Mouse (Mus musculus) intestine, embryonic 16.5 days (tissue): ENCODE results near the gene Catsperd. TPM values are rescaled to one million over a fixed set of nuclear protein-coding genes. Genes with fewer than 3 reads are reported as not detected.

ENCODE experiments used
- ATAC-seq: fragments of 200-750 bp; cut with Nextera tagmentation; 2 replicates; pipeline ENCODE4 v1.8.0; 2017; ENCODE audit warnings: moderate TSS enrichment, moderate library complexity
- H3K27ac ChIP-seq: fragments of 300-500 bp; sonication (generic); 2 replicates; pipeline ENCODE4 v1.5.1; 2014; ENCODE audit warnings: mild to moderate bottlenecking, low read length
- H3K27me3 ChIP-seq: fragments of 300-500 bp; sonication (generic); replicated peaks from 2 replicates; pipeline ENCODE4 v1.6.1; 2014; ENCODE audit warnings: low read length, control low read depth, mixed read lengths; ENCODE audit not compliant: control insufficient read depth, insufficient read depth
- H3K36me3 ChIP-seq: fragments of 300-500 bp; sonication (generic); 2 replicates; pipeline ENCODE4 v1.6.1; 2014; ENCODE audit warnings: low read length, control low read depth; ENCODE audit not compliant: control insufficient read depth, insufficient read depth
- H3K4me1 ChIP-seq: fragments of 300-500 bp; sonication (generic); 2 replicates; pipeline ENCODE4 v1.6.1; 2014; ENCODE audit warnings: low read length, control low read depth, mixed read lengths; ENCODE audit not compliant: control insufficient read depth, insufficient read depth
- H3K4me2 ChIP-seq: fragments of 300-500 bp; sonication (generic); 2 replicates; pipeline ENCODE4 v1.6.1; 2014; ENCODE audit warnings: low read depth, low read length, control low read depth
- H3K4me3 ChIP-seq: fragments of 300-500 bp; sonication (generic); 2 replicates; pipeline ENCODE4 v1.5.1; 2014; ENCODE audit warnings: mild to moderate bottlenecking, low read length
- H3K9ac ChIP-seq: fragments of 300-500 bp; sonication (generic); 2 replicates; pipeline ENCODE4 v1.6.1; 2014; ENCODE audit warnings: low read depth, low read length
- H3K9me3 ChIP-seq: fragments of 300-500 bp; sonication (generic); 2 replicates; pipeline ENCODE4 v1.6.1; 2016; ENCODE audit warnings: low read length, control low read depth; ENCODE audit not compliant: control insufficient read depth
- WGBS: fragments of 180-500 bp; shearing (Covaris S2); extraction: QIAGEN DNeasy Blood & Tissue Kit; methylation state at CpG from one replicate; pipeline ENCODE4 v1.1.7; 2014; 5-methylcytosine and 5-hydroxymethylcytosine counted together
- polyA plus RNA-seq: library from polyadenylated mRNA; unstranded; fragments of >200 nt; fragmentation: Nextera tagmentation; extraction: Ambion mirVana; gene quantifications from 2 replicates; pipeline ENCODE4 v1.2.1, GENCODE M21; 2015

Gene Catsperd
- polyA plus RNA-seq, 1 experiment from 2014 or later = 0.81 TPM

DNA sequence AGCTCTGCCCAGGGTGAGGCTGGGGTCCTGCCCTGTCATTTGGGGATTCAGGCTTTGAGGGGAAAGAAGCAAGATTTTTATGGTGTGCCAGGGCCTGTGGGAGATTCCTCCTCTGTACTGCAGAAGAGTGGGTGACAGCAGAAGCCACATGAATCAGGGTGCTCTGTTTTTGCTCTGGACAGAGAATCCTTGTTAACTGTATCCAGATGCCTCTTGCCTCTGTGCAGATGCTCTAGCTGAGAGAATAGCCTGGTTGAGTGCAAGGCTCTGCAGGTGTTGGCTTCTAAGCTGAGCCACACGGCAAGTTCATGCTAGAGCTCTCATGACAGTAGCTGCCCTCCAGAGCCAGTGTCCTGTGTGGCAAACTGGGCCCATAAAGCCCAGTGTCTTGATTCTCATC, 65.5 kb downstream of the Catsperd start:
- Histone ChIP-seq H3K4me2 (no peak overlapping the region), H3K4me1 (0 out of 2 replicates have a peak, but pooled peaks cover 2% of the 10 kb centered on the region), H3K9ac (no peak overlapping the region), H3K27ac (0 out of 2 replicates have a peak overlapping the region, but pooled peaks have one; percentile 9), H3K27me3 (no peaks in the 10 kb centered on the region), H3K9me3 (no peaks in the 10 kb centered on the region), H3K36me3 (peaks cover 29% of the 10 kb centered on the region), H3K4me3 (no peak overlapping the region)
- 58% methylated on average over 1 of the region's 1 CpGs for WGBS
- no peak for ATAC-seq

DNA sequence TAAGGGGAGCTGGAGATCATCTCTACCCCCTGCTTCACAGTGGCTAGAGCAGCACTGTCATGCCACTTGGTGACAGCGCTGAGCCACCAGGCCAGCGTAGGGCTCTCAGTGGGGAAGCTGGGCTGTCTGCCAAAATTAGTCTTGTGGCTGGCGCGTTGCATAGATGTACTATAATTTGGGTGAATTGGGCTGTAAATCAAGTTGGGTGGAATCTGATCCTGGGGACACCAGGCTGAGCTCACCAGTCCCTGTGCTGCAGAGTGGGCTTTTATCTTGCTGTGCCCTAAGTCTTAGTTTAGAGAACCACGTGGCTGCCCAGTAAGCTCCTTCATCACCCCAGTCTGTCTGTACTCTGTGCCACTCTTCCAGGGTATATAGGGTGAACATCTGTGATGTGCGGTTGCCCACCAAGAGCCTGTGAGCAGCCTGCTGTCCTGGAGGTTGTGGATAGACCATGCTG, 65.9 kb downstream of the Catsperd start:
- H3K9me3 ChIP-seq = no peaks in the 10 kb centered on the region
- no peak overlapping the region for H3K27ac ChIP-seq
- 0 out of 2 replicates have a peak, but pooled peaks cover 2% of the 10 kb centered on the region for H3K4me1 ChIP-seq
- peaks cover 28% of the 10 kb centered on the region for H3K36me3 ChIP-seq
- no peak overlapping the region for H3K9ac ChIP-seq
- no peak overlapping the region for H3K4me3 ChIP-seq
- 61% methylated on average over 6 of the region's 6 CpGs for WGBS
- no peak overlapping the region for H3K4me2 ChIP-seq
- ATAC-seq = 0 out of 2 replicates have a peak, but pooled peaks have one; percentile 45
- no peaks in the 10 kb centered on the region for H3K27me3 ChIP-seq

DNA sequence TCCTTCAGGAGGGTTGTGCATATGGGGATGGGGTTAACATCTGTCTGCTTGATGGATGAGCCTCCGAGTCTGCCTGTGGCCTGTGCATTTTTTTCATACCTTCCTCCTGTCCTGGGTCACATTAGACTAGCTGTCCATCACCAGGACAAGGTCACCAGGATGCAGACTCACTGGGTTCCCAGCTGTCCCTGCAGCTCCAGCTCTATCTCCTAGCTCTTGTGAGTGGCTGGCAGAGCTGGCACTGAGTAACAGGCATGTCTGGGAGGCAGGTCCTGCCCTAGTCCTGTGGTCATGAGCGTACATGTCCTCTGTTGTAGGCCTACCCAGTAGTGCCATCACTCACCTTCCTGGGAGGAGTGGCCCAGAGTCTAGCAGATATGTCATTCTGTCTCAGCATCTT, 72.5 kb downstream of the Catsperd start:
- Histone ChIP-seq H3K4me2 (no peak overlapping the region), H3K9ac (no peak overlapping the region), H3K4me3 (no peak overlapping the region), H3K36me3 (peaks cover 43% of the 10 kb centered on the region), H3K9me3 (no peaks in the 10 kb centered on the region), H3K27ac (no peak overlapping the region), H3K4me1 (no peaks in the 10 kb centered on the region), H3K27me3 (no peaks in the 10 kb centered on the region)
- ATAC-seq = no peak
- WGBS = 76% methylated on average over 2 of the region's 2 CpGs

DNA sequence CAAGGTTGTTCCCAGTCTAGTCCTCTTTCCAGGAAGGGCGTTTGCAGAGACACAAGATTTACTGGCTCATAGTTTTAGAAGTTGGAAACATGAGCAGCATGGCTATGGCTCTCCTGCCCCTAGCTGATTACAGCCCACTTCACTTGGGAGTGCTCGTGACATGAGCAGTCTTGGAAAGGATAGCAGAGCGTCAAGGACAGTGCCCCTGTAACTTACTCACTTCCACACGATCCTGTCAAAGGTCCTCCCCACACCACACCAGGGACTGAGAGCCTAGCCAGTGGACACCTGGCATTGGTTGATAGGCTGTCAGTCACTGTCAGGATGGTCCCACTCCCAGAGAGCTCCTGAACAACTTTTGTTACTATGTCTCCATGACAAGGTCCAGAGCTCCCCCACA, 75.1 kb downstream of the Catsperd start:
- ATAC-seq = no peak
- Histone ChIP-seq H3K36me3 (peaks cover 53% of the 10 kb centered on the region), H3K9ac (no peak overlapping the region), H3K27ac (no peak overlapping the region), H3K4me3 (no peak overlapping the region), H3K9me3 (no peaks in the 10 kb centered on the region), H3K4me1 (no peaks in the 10 kb centered on the region), H3K4me2 (no peak overlapping the region), H3K27me3 (no peaks in the 10 kb centered on the region)
- 84% methylated on average over 4 of the region's 4 CpGs for WGBS

DNA sequence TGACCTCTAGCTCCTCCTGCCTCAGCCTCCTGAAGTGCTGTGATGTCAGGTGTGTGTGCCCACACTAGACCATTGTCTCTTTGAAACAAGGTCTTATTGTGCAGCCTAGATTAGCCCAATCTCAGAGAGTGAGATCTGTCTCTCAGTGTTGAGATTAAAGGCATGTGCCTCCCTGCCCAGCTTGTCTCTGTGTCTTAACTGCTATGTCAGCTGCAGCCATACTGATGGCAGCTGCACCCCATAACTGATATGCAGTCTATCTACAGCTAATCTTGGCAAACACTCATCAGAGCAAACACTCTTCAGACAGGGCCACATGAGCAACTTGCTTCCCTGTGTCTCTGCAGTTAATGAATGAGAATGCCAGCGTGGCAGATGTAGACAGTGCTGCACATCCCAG, 78.6 kb downstream of the Catsperd start:
- H3K4me3 ChIP-seq = no peak overlapping the region
- ATAC-seq = no peak
- H3K36me3 ChIP-seq = peaks cover 55% of the 10 kb centered on the region
- 89% methylated on average over 1 of the region's 1 CpGs for WGBS
- H3K9me3 ChIP-seq = no peaks in the 10 kb centered on the region
- no peak overlapping the region for H3K27ac ChIP-seq
- no peaks in the 10 kb centered on the region for H3K27me3 ChIP-seq
- H3K4me1 ChIP-seq = no peaks in the 10 kb centered on the region
- H3K4me2 ChIP-seq = no peak overlapping the region
- no peak overlapping the region for H3K9ac ChIP-seq

DNA sequence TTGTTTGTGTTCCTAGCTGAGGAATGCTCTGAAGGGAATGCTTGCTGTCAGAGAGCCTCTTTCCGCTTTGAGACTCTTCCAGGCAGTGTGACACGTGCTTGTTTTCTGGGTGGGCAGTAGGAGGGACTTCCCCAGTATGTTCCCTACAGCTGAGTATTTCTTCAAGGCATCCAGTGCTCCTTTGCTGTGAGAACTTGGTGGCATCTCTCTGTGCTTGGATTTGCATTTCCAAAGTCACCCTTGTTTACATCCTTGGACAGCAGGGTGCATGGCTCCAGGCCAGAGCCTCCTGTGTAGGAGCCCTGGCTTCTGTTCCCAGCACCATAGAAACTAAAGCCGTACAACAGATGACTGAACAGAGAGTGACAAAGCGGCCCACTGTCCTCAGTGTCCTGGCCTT, 80.7 kb downstream of the Catsperd start:
- Histone ChIP-seq H3K9ac (no peak overlapping the region), H3K4me2 (no peak overlapping the region), H3K36me3 (peaks cover 47% of the 10 kb centered on the region), H3K27me3 (no peaks in the 10 kb centered on the region), H3K4me3 (no peak overlapping the region), H3K4me1 (no peaks in the 10 kb centered on the region), H3K27ac (no peak overlapping the region), H3K9me3 (no peaks in the 10 kb centered on the region)
- no peak for ATAC-seq
- WGBS = 82% methylated on average over 4 of the region's 4 CpGs

DNA sequence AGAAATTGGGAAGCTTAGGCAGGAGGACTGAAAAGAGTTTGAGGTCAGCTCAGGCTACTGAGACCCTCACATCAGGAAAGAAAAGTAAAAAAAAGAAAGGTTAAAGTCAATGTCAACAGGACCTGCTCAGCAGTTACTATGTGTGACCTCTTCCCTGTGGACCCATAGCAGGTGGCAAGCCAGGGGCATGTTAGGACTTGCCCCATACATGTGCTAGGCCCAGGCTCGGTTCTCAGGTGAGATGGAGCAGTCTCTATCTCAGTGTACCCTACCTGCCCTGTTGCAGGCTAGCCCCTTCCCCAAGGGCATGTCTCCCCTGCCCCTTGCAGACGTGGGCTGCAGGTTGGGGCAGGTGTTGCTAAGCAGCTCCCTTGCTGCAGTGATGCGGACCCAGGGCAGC, 81.8 kb downstream of the Catsperd start:
- Histone ChIP-seq H3K4me3 (no peak overlapping the region), H3K4me1 (no peaks in the 10 kb centered on the region), H3K9ac (no peak overlapping the region), H3K9me3 (no peaks in the 10 kb centered on the region), H3K36me3 (peaks cover 42% of the 10 kb centered on the region), H3K27ac (no peak overlapping the region), H3K4me2 (no peak overlapping the region), H3K27me3 (no peaks in the 10 kb centered on the region)
- no peak for ATAC-seq
- 87% methylated on average over 3 of the region's 3 CpGs for WGBS

Other genes with a start within 250 kb of the Catsperd start
- gene Ptprs, start 151.7 kb upstream of the Catsperd start, polyA plus RNA-seq = 34.4 and 37.3 TPM in 2 replicates
- not detected in 2 replicates for gene Znrf4, start 115.7 kb upstream of the Catsperd start, polyA plus RNA-seq
- gene Gm20219, start 73.8 kb upstream of the Catsperd start, polyA plus RNA-seq = 0.98 and 1.4 TPM in 2 replicates
- 52.7 and 56.0 TPM in 2 replicates for gene Safb2, start 43.6 kb upstream of the Catsperd start, polyA plus RNA-seq
- 68.6 and 76.2 TPM in 2 replicates for gene Safb, start 43.3 kb upstream of the Catsperd start, polyA plus RNA-seq
- 316 and 336 TPM in 2 replicates for gene 2410015M20Rik, start 18.4 kb upstream of the Catsperd start, polyA plus RNA-seq
- 1,705 and 1,833 TPM in 2 replicates for gene Rpl36, start 14.7 kb upstream of the Catsperd start, polyA plus RNA-seq
- 56.5 and 57.6 TPM in 2 replicates for gene Lonp1, start 1.3 kb upstream of the Catsperd start, polyA plus RNA-seq
- 66.5 and 72.8 TPM in 2 replicates for gene Ranbp3, start 45.2 kb downstream of the Catsperd start, polyA plus RNA-seq
- gene Ndufa11, start 89.6 kb downstream of the Catsperd start, polyA plus RNA-seq = 527 and 530 TPM in 2 replicates
- 15.7 and 16.6 TPM in 2 replicates for gene Vmac, start 89.9 kb downstream of the Catsperd start, polyA plus RNA-seq
- gene Nrtn, start 129.4 kb downstream of the Catsperd start, polyA plus RNA-seq = 7.0 and 7.9 TPM in 2 replicates
- 37.6 and 40.0 TPM in 2 replicates for gene Dus3l, start 136.6 kb downstream of the Catsperd start, polyA plus RNA-seq
- 0.84 and 1.6 TPM in 2 replicates for gene Prr22, start 142.1 kb downstream of the Catsperd start, polyA plus RNA-seq
- 2.5 and 3.4 TPM in 2 replicates for gene Rfx2, start 202.9 kb downstream of the Catsperd start, polyA plus RNA-seq
- not detected in 2 replicates for gene Acsbg2, start 246.3 kb downstream of the Catsperd start, polyA plus RNA-seq
- gene 1700061G19Rik, start 247.3 kb downstream of the Catsperd start, polyA plus RNA-seq = 0.12 and 0.17 TPM in 2 replicates